Mouse (Mus musculus): ENCODE results near the gene Cux2. TPM values are rescaled to one million over a fixed set of nuclear protein-coding genes. Genes with fewer than 3 reads are reported as not detected.

Gene Cux2
- total and polyA plus RNA-seq, 3 experiments, result 1.4 to 3.5 TPM; not detected in 1

- no peak for DNase-seq (ENCODE audit: low read depth, low spot score)
- Histone ChIP-seq H3K27me3 (ENCODE audit: control insufficient read depth in 1 of 2, insufficient read depth in 2 of 2, low read length in 2 of 2) (no peaks in the 10 kb centered on the region), H3K36me3 (ENCODE audit: control insufficient read depth in 1 of 2, insufficient read depth in 2 of 2, low read length in 2 of 2) (peaks cover 0 to 19% of the 10 kb centered on the region in 2 experiments; a peak in 2 of 4 replicates), H3K9ac (ENCODE audit: control insufficient read depth, low read depth, low read length, poor library complexity, severe bottlenecking) (peak overlapping the region; percentile 1; the same call in 1 of the 2 replicates), H3K9me3 (replicated peaks; ENCODE audit: insufficient read depth, low read length) (no peaks in the 10 kb centered on the region), H3K4me1 (ENCODE audit: control insufficient read depth in 1 of 2, insufficient read depth in 2 of 2, low read length in 2 of 2) (peaks cover 0 to 22% of the 10 kb centered on the region in 2 experiments; a peak in 3 of 4 replicates), H3K79me2 (ENCODE audit: control insufficient read depth, insufficient read depth, low read length, poor library complexity) (peaks cover 63% of the 10 kb centered on the region), H3K27ac (ENCODE audit: control insufficient read depth, low read depth, low read length) (no peak overlapping the region), H3K4me3 (ENCODE audit: control insufficient read depth in 1 of 2, insufficient read depth in 1 of 2, low read depth in 2 of 2, low read length in 2 of 2) (no peak overlapping the region)
- TF ChIP-seq EP300 (IDR thresholded peaks at IDR 0.05; ENCODE audit: low read depth in 1 of 2, low read length in 2 of 2), result no peak
- TF ChIP-seq ZKSCAN1 (IDR thresholded peaks at IDR 0.05; ENCODE audit: low read depth, low read length), result no peak
- TF ChIP-seq HCFC1 (IDR thresholded peaks at IDR 0.05; ENCODE audit: low read depth, low read length), result no peak
- no peak for TF ChIP-seq POLR2AphosphoS2 (IDR thresholded peaks at IDR 0.05; ENCODE audit: low read length)
- no peak for TF ChIP-seq MAX (IDR thresholded peaks at IDR 0.05; ENCODE audit: low read length)
- TF ChIP-seq ELF1 (IDR thresholded peaks at IDR 0.05; ENCODE audit: low read depth, low read length), result no peak
Observed at GRCm38 (mm10) chr5:121833572-121834240, 216.2 kb downstream of the Cux2 start.

- H3K27ac ChIP-seq (ENCODE audit: control insufficient read depth, low read depth, low read length), result no peak overlapping the region
- peaks cover 0 to 22% of the 10 kb centered on the region in 2 experiments; a peak in 3 of 4 replicates for H3K4me1 ChIP-seq (ENCODE audit: control insufficient read depth in 1 of 2, insufficient read depth in 2 of 2, low read length in 2 of 2)
- H3K9ac ChIP-seq (ENCODE audit: control insufficient read depth, low read depth, low read length, poor library complexity, severe bottlenecking), result no peak overlapping the region
Observed at GRCm38 (mm10) chr5:121833159-121833558, 216.7 kb downstream of the Cux2 start.

More at GRCm38 (mm10) chr5:121833159-121833558, 216.7 kb downstream of the Cux2 start:
- no peak for DNase-seq (ENCODE audit: low read depth, low spot score)
- H3K27me3 ChIP-seq (ENCODE audit: control insufficient read depth in 1 of 2, insufficient read depth in 2 of 2, low read length in 2 of 2), result no peaks in the 10 kb centered on the region
- peaks cover 0 to 19% of the 10 kb centered on the region in 2 experiments; a peak in 2 of 4 replicates for H3K36me3 ChIP-seq (ENCODE audit: control insufficient read depth in 1 of 2, insufficient read depth in 2 of 2, low read length in 2 of 2)
- H3K4me3 ChIP-seq (ENCODE audit: control insufficient read depth in 1 of 2, insufficient read depth in 1 of 2, low read depth in 2 of 2, low read length in 2 of 2), result no peak overlapping the region
- H3K9me3 ChIP-seq (replicated peaks; ENCODE audit: insufficient read depth, low read length), result no peaks in the 10 kb centered on the region
- TF ChIP-seq POLR2AphosphoS5 (IDR thresholded peaks at IDR 0.05; ENCODE audit: borderline replicate concordance, low read depth, low read length), result no peak
- TF ChIP-seq MYC (IDR thresholded peaks at IDR 0.05; ENCODE audit: low read depth, low read length), result no peak
- TF ChIP-seq ZNF384 (IDR thresholded peaks at IDR 0.05; ENCODE audit: low read depth, low read length), result no peak
- TF ChIP-seq ZMIZ1 (IDR thresholded peaks at IDR 0.05; ENCODE audit: low read depth, low read length), result no peak
- TF ChIP-seq MAFK (IDR thresholded peaks at IDR 0.05; ENCODE audit: borderline replicate concordance, low read depth, low read length), result no peak
- no peak for TF ChIP-seq NRF1 (IDR thresholded peaks at IDR 0.05; ENCODE audit: insufficient read depth, low read depth, low read length, poor library complexity, severe bottlenecking)
- no peak for TF ChIP-seq CHD1 (IDR thresholded peaks at IDR 0.05; ENCODE audit: low read depth, low read length)
- no peak for TF ChIP-seq ETS1 (IDR thresholded peaks at IDR 0.05; ENCODE audit: low read depth, low read length)
- TF ChIP-seq RAD21 (IDR thresholded peaks at IDR 0.05; ENCODE audit: low read depth, low read length), result no peak
- no peak for TF ChIP-seq ZC3H11A (IDR thresholded peaks at IDR 0.05; ENCODE audit: low read depth, low read length)
- TF ChIP-seq TBP (IDR thresholded peaks at IDR 0.05; ENCODE audit: low read depth, low read length), result no peak
- TF ChIP-seq GABPA (IDR thresholded peaks at IDR 0.05; ENCODE audit: low read depth, low read length), result no peak
- TF ChIP-seq SIN3A (IDR thresholded peaks at IDR 0.05; ENCODE audit: low read length), result no peak
- no peak for TF ChIP-seq MAZ (IDR thresholded peaks at IDR 0.05; ENCODE audit: low read depth, low read length)
- TF ChIP-seq HCFC1 (IDR thresholded peaks at IDR 0.05; ENCODE audit: low read depth, low read length), result no peak
- TF ChIP-seq MYB (IDR thresholded peaks at IDR 0.05; ENCODE audit: low read depth, low read length), result no peak
- no peak for TF ChIP-seq CTCF (IDR thresholded peaks at IDR 0.05 in 2 of 3, conservative IDR thresholded peaks at IDR 0.05 in 1 of 3; ENCODE audit: control insufficient read depth in 1 of 3, insufficient read depth in 1 of 3, low read depth in 2 of 3, low read length in 3 of 3, poor library complexity in 1 of 3, severe bottlenecking in 1 of 3)
- no peak for TF ChIP-seq EP300 (IDR thresholded peaks at IDR 0.05; ENCODE audit: low read depth in 1 of 2, low read length in 2 of 2)
- TF ChIP-seq NELFE (IDR thresholded peaks at IDR 0.05; ENCODE audit: low read depth, low read length), result no peak
- H3K79me2 ChIP-seq (ENCODE audit: control insufficient read depth, insufficient read depth, low read length, poor library complexity), result peaks cover 65% of the 10 kb centered on the region
